Mouse (Mus musculus): ENCODE results near the gene Lhx3. TPM values are rescaled to one million over a fixed set of nuclear protein-coding genes. Genes with fewer than 3 reads are reported as not detected.

The Lhx3 gene
- polyA plus RNA-seq, 1 experiment from 2014 or later = 0.29 TPM

DNA sequence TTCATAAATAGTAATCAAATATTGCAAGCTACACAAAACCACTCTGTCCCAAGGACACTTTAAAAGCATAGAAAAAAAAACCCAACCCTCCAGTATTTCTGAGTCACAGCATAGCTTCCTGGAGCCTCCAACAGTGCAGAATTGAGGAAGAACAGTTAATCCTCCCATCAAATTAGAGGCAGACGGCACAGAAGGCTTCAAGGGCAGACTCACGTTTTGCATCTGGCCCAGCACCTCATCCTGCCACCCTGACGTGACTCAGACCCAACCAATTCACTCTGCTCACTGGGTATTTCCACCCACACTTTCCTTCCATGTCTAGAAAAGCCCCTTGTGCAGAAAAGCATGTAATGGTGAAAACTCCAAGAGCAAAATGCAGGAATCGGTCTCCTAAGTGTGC lies 22.2 kb upstream of the Lhx3 start:
- peaks cover 38% of the 10 kb centered on the region for H3K36me3 ChIP-seq (replicated peaks)
- H3K9me3 ChIP-seq = no peaks in the 10 kb centered on the region
- no peak overlapping the region for H3K4me3 ChIP-seq
- H3K27me3 ChIP-seq (ENCODE audit: poor library complexity, severe bottlenecking) = no peaks in the 10 kb centered on the region
- peaks cover 11% of the 10 kb centered on the region for H3K4me1 ChIP-seq
- no peak overlapping the region for H3K27ac ChIP-seq
- WGBS = 62% methylated on average over 4 of the region's 4 CpGs
- no peak for DNase-seq (ENCODE audit: extremely low spot score, low spot score)

- no peaks in the 10 kb centered on the region for H3K27me3 ChIP-seq (ENCODE audit: poor library complexity, severe bottlenecking)
- 0 out of 2 replicates have a peak, but pooled peaks cover 3% of the 10 kb centered on the region for H3K4me1 ChIP-seq
- H3K9me3 ChIP-seq = no peaks in the 10 kb centered on the region
- H3K27ac ChIP-seq = no peak overlapping the region
- WGBS = 68% methylated on average over 1 of the region's 1 CpGs
- H3K36me3 ChIP-seq (replicated peaks) = peaks cover 57% of the 10 kb centered on the region
- H3K4me3 ChIP-seq = no peak overlapping the region
- DNase-seq (ENCODE audit: extremely low spot score, low spot score) = peak; percentile 47
Observed at GRCm38 (mm10) chr2:26227788-26228187, 19.7 kb upstream of the Lhx3 start.

DNA sequence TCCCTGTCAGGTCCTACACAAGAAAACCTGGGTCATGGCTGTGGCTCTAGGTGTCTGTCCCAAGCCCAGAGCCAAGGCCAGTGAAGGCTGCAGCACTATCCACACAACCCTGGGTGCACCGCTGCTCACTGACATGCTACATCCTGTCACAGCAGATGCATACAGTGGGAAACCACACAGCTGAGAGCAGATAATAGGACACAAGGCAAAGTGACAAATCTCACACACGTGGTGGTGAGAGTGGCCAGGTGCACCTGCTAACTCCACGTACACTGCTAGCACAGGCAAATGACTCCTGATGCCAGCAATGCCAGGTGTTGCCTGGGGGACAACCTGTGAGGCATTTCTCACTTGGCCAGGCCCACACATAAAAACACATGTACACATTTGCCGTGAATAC lies 17.2 kb upstream of the Lhx3 start:
- H3K4me3 ChIP-seq = no peak overlapping the region
- WGBS = 92% methylated on average over 4 of the region's 4 CpGs
- H3K27me3 ChIP-seq (ENCODE audit: poor library complexity, severe bottlenecking) = no peaks in the 10 kb centered on the region
- no peak overlapping the region for H3K27ac ChIP-seq
- H3K4me1 ChIP-seq = no peaks in the 10 kb centered on the region
- H3K9me3 ChIP-seq = no peaks in the 10 kb centered on the region
- H3K36me3 ChIP-seq (replicated peaks) = peaks cover 70% of the 10 kb centered on the region
- no peak for DNase-seq (ENCODE audit: extremely low spot score, low spot score)

- Histone ChIP-seq H3K4me1 (no peaks in the 10 kb centered on the region), H3K36me3 (replicated peaks) (peaks cover 83% of the 10 kb centered on the region)
- WGBS = 81% methylated on average over 3 of the region's 3 CpGs
Observed at GRCm38 (mm10) chr2:26223961-26224360, 15.9 kb upstream of the Lhx3 start.

GRCm38 (mm10) chr2:26214526-26214925 lies 6.4 kb upstream of the Lhx3 start:
- H3K27ac ChIP-seq = no peak overlapping the region

More at GRCm38 (mm10) chr2:26223961-26224360, 15.9 kb upstream of the Lhx3 start:
- Histone ChIP-seq H3K4me3 (no peak overlapping the region), H3K27ac (no peak overlapping the region), H3K27me3 (ENCODE audit: poor library complexity, severe bottlenecking) (no peaks in the 10 kb centered on the region), H3K9me3 (no peaks in the 10 kb centered on the region)
- no peak for DNase-seq (ENCODE audit: extremely low spot score, low spot score)

GRCm38 (mm10) chr2:26209566-26209965 lies 1.5 kb upstream of the Lhx3 start:
- H3K27me3 ChIP-seq (ENCODE audit: poor library complexity, severe bottlenecking) = peaks cover 46% of the 10 kb centered on the region
- no peak overlapping the region for H3K4me3 ChIP-seq
- peaks cover 53% of the 10 kb centered on the region for H3K36me3 ChIP-seq (replicated peaks)
- no peak overlapping the region for H3K27ac ChIP-seq
- H3K4me1 ChIP-seq = peaks cover 23% of the 10 kb centered on the region
- H3K9me3 ChIP-seq = no peaks in the 10 kb centered on the region
- no peak for DNase-seq (ENCODE audit: extremely low spot score, low spot score)
- 74% methylated on average over 3 of the region's 3 CpGs for whole genome bisulfite sequencing

More at GRCm38 (mm10) chr2:26214526-26214925, 6.4 kb upstream of the Lhx3 start:
- DNase-seq (ENCODE audit: extremely low spot score, low spot score) = no peak
- H3K27me3 ChIP-seq (ENCODE audit: poor library complexity, severe bottlenecking) = 0 out of 2 replicates have a peak, but pooled peaks cover under 1% of the 10 kb centered on the region
- H3K4me1 ChIP-seq = no peaks in the 10 kb centered on the region
- peaks cover 98% of the 10 kb centered on the region for H3K36me3 ChIP-seq (replicated peaks)
- H3K4me3 ChIP-seq = no peak overlapping the region
- WGBS = 91% methylated on average over 3 of the region's 3 CpGs
- no peaks in the 10 kb centered on the region for H3K9me3 ChIP-seq

- H3K36me3 ChIP-seq (replicated peaks) = peaks cover 34% of the 10 kb centered on the region
- H3K4me3 ChIP-seq = no peak overlapping the region
- no peak for DNase-seq (ENCODE audit: extremely low spot score, low spot score)
- H3K27ac ChIP-seq = no peak overlapping the region
- H3K4me1 ChIP-seq = peaks cover 29% of the 10 kb centered on the region
- no peaks in the 10 kb centered on the region for H3K9me3 ChIP-seq
- H3K27me3 ChIP-seq (ENCODE audit: poor library complexity, severe bottlenecking) = peaks cover 66% of the 10 kb centered on the region
- 5% methylated on average over 9 of the region's 9 CpGs for WGBS
Observed at GRCm38 (mm10) chr2:26207559-26207958, 530 bp downstream of the Lhx3 start.

- Histone ChIP-seq H3K4me3 (peak overlapping the region; percentile 42; the same call in 1 of the 2 replicates), H3K27ac (no peak overlapping the region), H3K36me3 (replicated peaks) (peaks cover 16% of the 10 kb centered on the region), H3K27me3 (ENCODE audit: poor library complexity, severe bottlenecking) (peaks cover 84% of the 10 kb centered on the region), H3K9me3 (no peaks in the 10 kb centered on the region), H3K4me1 (peaks cover 37% of the 10 kb centered on the region)
- WGBS = 5% methylated on average over 10 of the region's 10 CpGs
- DNase-seq (ENCODE audit: extremely low spot score, low spot score) = no peak
Observed at GRCm38 (mm10) chr2:26205761-26206160, 2.3 kb downstream of the Lhx3 start.

GRCm38 (mm10) chr2:26205126-26205525 lies 3.0 kb downstream of the Lhx3 start:
- no peaks in the 10 kb centered on the region for H3K9me3 ChIP-seq
- WGBS = 1% methylated on average over 16 of the region's 16 CpGs
- no peak for DNase-seq (ENCODE audit: extremely low spot score, low spot score)
- peaks cover 37% of the 10 kb centered on the region for H3K4me1 ChIP-seq
- no peak overlapping the region for H3K27ac ChIP-seq
- no peak overlapping the region for H3K4me3 ChIP-seq
- peaks cover 90% of the 10 kb centered on the region for H3K27me3 ChIP-seq (ENCODE audit: poor library complexity, severe bottlenecking)
- peaks cover 10% of the 10 kb centered on the region for H3K36me3 ChIP-seq (replicated peaks)

DNA sequence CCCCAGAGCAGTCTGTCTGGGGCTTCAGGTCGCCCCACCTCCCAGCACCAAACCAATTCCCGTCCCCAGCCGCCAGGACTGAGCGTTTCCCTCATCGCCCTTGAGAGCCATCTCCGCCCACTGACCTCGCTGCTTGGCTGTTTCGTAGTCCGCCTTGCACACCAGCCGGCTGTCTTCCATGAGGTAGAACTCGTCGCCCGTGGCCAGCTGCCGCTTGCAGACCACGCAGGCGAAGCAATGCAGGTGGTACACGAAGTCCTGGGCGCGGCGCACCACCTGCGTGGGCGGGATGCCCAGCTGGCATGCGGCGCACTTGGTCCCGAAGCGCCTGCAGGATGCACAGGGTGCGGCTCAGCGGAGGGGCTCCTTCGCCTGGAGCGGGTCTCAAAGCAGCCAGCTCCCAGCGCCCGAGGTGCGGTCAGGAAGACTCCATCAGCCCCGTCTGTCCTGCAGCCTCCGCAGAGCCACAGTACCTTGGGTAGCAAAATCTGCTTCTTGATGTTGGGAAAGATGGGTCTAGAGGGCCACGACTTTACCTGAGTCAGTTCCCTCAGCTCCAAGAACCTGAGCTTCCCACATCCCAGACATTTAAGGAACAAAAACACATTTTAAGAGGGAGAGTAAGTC lies 5.1 kb downstream of the Lhx3 start:
- Histone ChIP-seq H3K4me1 (peaks cover 45% of the 10 kb centered on the region), H3K4me3 (0 out of 2 replicates have a peak overlapping the region, but pooled peaks have one; percentile 21), H3K27me3 (ENCODE audit: poor library complexity, severe bottlenecking) (peaks cover 100% of the 10 kb centered on the region), H3K9me3 (no peaks in the 10 kb centered on the region), H3K36me3 (replicated peaks) (no peaks in the 10 kb centered on the region), H3K27ac (no peak overlapping the region)
- no peak for DNase-seq (ENCODE audit: extremely low spot score, low spot score)
- 1% methylated on average over 36 of the region's 36 CpGs for WGBS

DNA sequence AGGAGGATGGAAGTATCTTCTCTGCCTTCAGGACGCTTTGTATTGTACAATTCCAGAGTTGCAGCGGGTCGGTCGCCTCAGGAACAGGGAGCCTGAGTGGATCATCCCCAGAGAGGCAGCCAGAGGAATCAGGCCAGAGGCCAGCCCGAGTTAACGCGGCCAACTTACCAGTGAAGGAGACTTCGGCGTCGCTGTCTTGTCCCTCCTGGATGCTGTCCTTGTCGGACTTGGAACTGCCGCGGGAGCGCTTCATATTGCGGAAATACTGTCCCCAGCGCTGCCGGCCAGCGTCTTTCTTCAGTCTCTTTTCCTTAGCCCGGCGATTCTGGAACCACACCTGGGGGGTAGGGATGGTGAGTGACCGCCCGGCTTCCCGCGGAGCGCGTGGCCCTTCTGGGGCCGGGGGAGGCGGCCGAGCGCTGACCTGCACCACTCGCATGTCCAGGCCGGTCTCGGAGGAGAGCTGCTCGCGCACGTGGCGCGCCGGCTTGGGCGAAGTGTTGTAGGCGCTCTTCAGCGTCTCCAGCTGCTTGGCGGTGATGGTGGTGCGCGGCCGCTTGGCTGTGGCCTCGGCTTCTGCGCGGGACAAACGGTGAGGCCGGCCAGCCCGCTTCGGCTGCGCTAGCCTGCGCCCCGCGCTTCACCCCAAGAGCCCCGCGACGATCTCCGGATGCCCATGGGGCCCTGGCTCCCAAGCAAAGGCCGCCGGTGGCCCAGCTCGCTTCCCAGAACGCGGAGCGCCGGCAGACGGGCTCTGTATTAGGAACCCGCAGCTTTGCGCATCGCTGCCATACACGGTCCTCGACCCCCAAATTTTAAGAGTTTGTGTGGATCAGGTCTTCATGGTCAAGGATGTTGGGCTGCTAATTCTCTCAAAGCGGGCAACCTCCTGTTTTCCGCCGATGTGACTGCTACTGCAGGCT lies 5.9 kb downstream of the Lhx3 start:
- Histone ChIP-seq H3K27me3 (ENCODE audit: poor library complexity, severe bottlenecking) (peaks cover 100% of the 10 kb centered on the region), H3K27ac (no peak overlapping the region), H3K36me3 (replicated peaks) (no peaks in the 10 kb centered on the region), H3K9me3 (no peaks in the 10 kb centered on the region), H3K4me1 (peaks cover 41% of the 10 kb centered on the region), H3K4me3 (peak overlapping the region; percentile 21)
- 1% methylated on average over 77 of the region's 77 CpGs for WGBS
- no peak for DNase-seq (ENCODE audit: extremely low spot score, low spot score)

- DNase-seq (ENCODE audit: extremely low spot score, low spot score) = no peak
- H3K4me3 ChIP-seq = no peak overlapping the region; the same call in 1 of the 2 replicates
- H3K27ac ChIP-seq = no peak overlapping the region
- H3K27me3 ChIP-seq (ENCODE audit: poor library complexity, severe bottlenecking) = peaks cover 100% of the 10 kb centered on the region
- H3K4me1 ChIP-seq = peaks cover 65% of the 10 kb centered on the region
- under 1% methylated on average over 10 of the region's 10 CpGs for WGBS
- no peaks in the 10 kb centered on the region for H3K9me3 ChIP-seq
- no peaks in the 10 kb centered on the region for H3K36me3 ChIP-seq (replicated peaks)
Observed at GRCm38 (mm10) chr2:26198488-26198887, 9.6 kb downstream of the Lhx3 start.
